Mouse (Mus musculus) erythroblast, embryonic 14.5 days (primary cell): ENCODE results near the gene Sgce. TPM values are rescaled to one million over a fixed set of nuclear protein-coding genes. Genes with fewer than 3 reads are reported as not detected.

Experiments
- H3K27me3 ChIP-seq: 2 replicates; pipeline ENCODE4 v1.6.1; 2012; ENCODE audit warnings: inconsistent platforms; ENCODE audit not compliant: control insufficient read depth
- H3K36me3 ChIP-seq: 2 replicates; pipeline ENCODE4 v1.6.1; 2012; ENCODE audit warnings: mild to moderate bottlenecking, inconsistent platforms; ENCODE audit not compliant: control insufficient read depth
- H3K4me1 ChIP-seq: 2 replicates; pipeline ENCODE4 v1.6.1; 2012; ENCODE audit warnings: inconsistent platforms; ENCODE audit not compliant: control insufficient read depth
- H3K4me3 ChIP-seq: replicated peaks from 2 replicates; pipeline ENCODE3; 2012; ENCODE audit warnings: moderate library complexity, mild to moderate bottlenecking, inconsistent platforms
- H3K9me3 ChIP-seq: 2 replicates; pipeline ENCODE4 v1.6.1; 2012; ENCODE audit warnings: low read length, inconsistent platforms, mixed read lengths; ENCODE audit not compliant: control insufficient read depth
- GATA1 ChIP-seq: IDR thresholded peaks from 2 replicates; pipeline ENCODE4 v1.6.1; 2012; ENCODE audit warnings: low read length, inconsistent platforms, mixed read lengths
- TAL1 ChIP-seq: IDR thresholded peaks from 3 replicates; pipeline ENCODE4 v1.6.1; 2012; ENCODE audit warnings: low read length, inconsistent platforms, mixed read lengths
- polyA plus RNA-seq: library from polyadenylated mRNA; stranded (reverse); fragments of >175 nt; gene quantifications from 2 replicates; pipeline ENCODE4 v1.2.3, GENCODE M21; 2012

Sgce gene
- polyA plus RNA-seq, 1 experiment: not detected

DNA sequence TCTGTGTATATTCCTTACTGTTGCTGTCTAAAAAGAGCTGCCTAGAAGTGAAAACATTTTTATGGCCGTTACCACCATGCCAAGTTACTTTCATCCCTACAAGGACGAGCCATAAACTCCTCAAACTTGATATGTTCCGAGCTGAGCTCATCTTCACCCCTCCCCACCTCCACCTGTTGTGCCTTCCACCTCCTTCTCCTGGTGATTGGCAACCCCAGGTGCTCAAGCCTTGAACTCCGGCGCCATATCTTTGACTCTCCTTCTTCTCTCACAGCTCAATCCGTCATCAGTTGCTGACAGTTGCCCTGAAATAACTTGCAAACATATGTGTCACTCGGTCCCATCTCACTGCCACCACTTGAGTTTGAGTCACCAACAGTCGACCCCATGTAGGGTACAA lies 45.4 kb downstream of the Sgce start:
- Histone ChIP-seq H3K4me3 (no peak overlapping the region), H3K9me3 (no peaks in the 10 kb centered on the region), H3K4me1 (no peaks in the 10 kb centered on the region), H3K36me3 (no peaks in the 10 kb centered on the region), H3K27me3 (no peaks in the 10 kb centered on the region)
- TF ChIP-seq GATA1: no peak

DNA sequence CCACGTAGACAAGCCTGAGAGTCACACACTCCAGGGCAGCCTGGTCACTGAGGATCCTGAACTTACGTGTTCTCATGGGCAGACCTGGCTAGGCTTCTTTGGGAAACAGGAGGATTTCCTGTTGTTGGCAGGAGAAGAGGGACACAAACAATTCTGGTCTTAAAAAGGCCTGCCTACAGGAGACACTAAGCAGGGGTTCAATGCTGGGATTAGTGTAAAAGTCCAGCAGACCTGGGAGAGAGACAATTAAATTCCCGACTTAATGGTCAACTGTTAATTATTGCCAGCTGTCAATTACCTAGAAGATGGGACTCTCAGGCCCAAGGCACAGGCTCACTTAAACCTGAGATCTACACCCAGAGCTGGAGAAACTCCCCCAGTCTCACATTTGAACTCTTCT lies 51.2 kb downstream of the Sgce start:
- no peak for TF ChIP-seq GATA1
- TF ChIP-seq TAL1: no peak
- Histone ChIP-seq H3K4me3 (no peak overlapping the region), H3K36me3 (no peaks in the 10 kb centered on the region), H3K9me3 (no peaks in the 10 kb centered on the region), H3K27me3 (no peaks in the 10 kb centered on the region), H3K4me1 (no peaks in the 10 kb centered on the region)

DNA sequence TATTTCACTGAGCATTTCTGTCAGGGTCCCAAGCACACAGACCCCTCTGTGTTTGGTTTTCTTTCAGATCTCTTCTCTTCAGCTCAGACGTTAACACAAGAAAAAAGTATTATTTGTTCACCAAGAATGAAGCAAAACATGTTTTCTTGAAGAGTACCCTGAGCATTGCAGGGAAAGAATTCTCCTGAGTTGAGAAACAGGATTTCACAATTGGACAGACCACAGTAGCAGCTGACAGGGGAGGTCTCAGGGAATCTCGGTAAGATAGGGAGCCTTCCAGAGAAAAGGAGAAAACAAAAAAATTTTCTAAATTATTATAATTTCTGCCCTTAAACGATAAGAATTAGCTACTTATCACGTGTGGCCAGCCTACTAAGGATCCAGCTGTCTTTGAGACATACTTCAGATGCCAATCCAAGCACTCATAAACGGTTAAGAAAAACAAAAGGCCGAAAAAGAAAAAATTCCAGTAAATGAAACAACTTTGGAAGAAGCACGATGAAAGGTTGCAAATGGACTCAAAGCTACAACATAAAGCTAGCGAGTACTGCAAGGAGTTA lies 52.3 kb downstream of the Sgce start:
- no peak overlapping the region for H3K4me3 ChIP-seq
- TF ChIP-seq TAL1 (no peak), GATA1 (no peak)
- no peaks in the 10 kb centered on the region for H3K36me3 ChIP-seq
- no peaks in the 10 kb centered on the region for H3K27me3 ChIP-seq
- no peaks in the 10 kb centered on the region for H3K4me1 ChIP-seq
- no peaks in the 10 kb centered on the region for H3K9me3 ChIP-seq

DNA sequence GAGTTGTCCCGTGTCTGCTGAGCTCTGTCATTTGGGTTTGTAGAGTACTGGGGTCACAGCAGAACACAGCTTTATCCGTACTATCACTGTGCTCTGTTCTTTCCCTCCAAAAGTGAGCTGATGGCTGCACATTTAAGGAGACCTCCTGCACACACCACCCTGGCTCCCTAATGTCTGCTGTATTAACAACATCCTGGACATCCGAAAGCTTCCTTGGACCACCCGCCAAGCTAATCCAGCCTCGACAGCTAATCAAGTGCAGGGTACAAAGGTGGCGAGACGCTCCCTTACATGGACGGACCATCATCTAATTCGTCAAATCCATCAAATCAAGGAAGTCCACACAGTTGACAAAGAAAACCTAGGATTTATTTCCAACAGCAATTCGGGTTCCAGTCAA lies 53.5 kb downstream of the Sgce start:
- TF ChIP-seq GATA1 (no peak), TAL1 (no peak)
- H3K36me3 ChIP-seq: no peaks in the 10 kb centered on the region
- H3K9me3 ChIP-seq: no peaks in the 10 kb centered on the region
- H3K27me3 ChIP-seq: no peaks in the 10 kb centered on the region
- no peak overlapping the region for H3K4me3 ChIP-seq
- H3K4me1 ChIP-seq: no peaks in the 10 kb centered on the region

DNA sequence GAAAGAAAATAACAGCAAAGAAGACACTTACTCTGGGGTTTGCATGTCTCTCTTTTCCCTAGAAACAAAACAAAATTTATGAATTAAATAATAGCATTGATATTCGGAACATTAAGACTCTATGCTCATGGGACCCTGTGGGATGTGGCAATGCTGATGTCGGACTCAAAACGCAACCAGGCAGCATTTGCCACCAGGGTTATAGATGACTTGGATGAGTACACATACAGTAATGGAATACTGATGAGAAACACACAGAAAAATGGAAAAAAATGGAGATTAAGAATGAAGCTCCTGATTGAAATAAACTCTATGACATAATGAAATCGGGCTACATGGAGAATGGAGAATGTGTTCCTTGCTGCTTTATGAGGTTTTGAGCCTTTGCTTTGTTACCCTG lies 56.6 kb downstream of the Sgce start:
- H3K36me3 ChIP-seq: no peaks in the 10 kb centered on the region
- H3K27me3 ChIP-seq: no peaks in the 10 kb centered on the region
- H3K4me1 ChIP-seq: no peaks in the 10 kb centered on the region
- no peak overlapping the region for H3K4me3 ChIP-seq
- no peaks in the 10 kb centered on the region for H3K9me3 ChIP-seq
- TF ChIP-seq TAL1: no peak

DNA sequence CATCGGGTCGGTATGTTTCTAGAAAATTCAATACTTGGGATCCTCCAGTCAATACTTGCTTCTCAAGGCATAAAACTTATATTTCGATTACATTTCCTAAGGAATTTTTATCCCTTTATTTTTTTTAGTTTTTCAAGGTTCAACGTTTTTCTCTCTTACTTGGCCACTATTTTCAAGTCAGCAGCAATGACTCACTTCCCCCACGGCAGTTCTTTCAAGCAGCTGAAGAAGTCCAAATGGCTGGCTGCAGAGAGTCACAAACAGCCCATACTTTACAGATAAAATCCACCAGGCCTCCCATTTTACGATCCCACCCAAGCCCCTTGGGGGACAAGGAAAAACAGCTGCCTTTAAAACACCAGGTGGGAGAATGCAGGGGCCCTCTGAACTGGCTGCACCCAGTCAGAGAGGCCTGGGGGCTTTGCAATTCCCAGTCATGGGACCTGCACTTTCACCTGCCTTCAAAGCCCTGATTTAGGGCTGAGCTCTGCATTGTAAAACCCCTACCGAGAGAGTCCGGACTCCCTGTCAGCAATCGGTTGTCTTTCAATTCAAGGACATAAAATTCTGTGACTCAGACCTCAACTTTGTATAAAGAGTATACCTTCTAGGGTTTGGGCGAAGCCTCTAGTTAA lies 62.2 kb downstream of the Sgce start:
- Histone ChIP-seq H3K27me3 (no peaks in the 10 kb centered on the region), H3K9me3 (no peaks in the 10 kb centered on the region), H3K4me1 (no peaks in the 10 kb centered on the region), H3K36me3 (no peaks in the 10 kb centered on the region), H3K4me3 (no peak overlapping the region)
- no peak for TF ChIP-seq TAL1
- TF ChIP-seq GATA1: no peak

DNA sequence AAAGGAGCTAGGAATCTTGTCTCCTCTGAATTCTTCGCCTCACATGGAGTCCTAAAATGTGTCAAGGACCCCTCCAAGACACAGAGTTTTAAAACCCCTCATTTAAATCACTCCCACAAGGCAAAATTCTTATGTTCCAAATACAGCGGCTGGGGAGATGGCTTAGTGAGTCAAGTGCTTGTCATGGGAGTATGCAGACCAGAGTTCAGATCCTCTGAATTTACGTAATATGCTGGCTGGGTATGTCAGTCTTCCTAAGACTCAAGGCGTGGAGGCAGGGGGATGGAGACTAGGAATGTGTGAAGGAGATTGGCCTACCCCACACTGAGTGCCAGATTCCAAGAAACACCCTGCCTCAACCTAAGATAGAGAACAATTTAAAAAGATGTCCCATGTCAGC lies 66.4 kb downstream of the Sgce start:
- H3K36me3 ChIP-seq: no peaks in the 10 kb centered on the region
- no peaks in the 10 kb centered on the region for H3K4me1 ChIP-seq
- H3K27me3 ChIP-seq: no peaks in the 10 kb centered on the region
- no peak overlapping the region for H3K4me3 ChIP-seq
- no peaks in the 10 kb centered on the region for H3K9me3 ChIP-seq
- TF ChIP-seq GATA1 (no peak), TAL1 (no peak)

DNA sequence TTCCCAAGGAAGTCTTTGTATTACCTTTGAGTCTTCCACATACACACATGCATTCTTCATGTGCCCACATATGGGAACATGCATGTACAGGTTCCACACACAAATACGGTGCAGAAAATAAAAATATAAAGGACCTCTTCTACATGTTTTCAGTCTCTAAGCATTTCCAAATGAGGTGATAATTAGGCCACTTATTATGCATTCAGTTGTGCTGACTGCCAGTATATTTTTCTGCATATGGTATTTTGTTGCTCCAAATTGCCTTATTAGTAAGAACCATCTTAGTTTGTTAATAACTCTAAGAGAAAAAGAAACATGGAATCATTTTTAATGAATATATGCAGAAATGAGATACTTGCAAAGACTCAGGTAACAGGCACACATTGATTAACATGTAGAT lies 67.0 kb downstream of the Sgce start:
- TF ChIP-seq GATA1 (no peak), TAL1 (no peak)
- Histone ChIP-seq H3K4me3 (no peak overlapping the region), H3K9me3 (no peaks in the 10 kb centered on the region), H3K27me3 (no peaks in the 10 kb centered on the region), H3K36me3 (no peaks in the 10 kb centered on the region), H3K4me1 (no peaks in the 10 kb centered on the region)

DNA sequence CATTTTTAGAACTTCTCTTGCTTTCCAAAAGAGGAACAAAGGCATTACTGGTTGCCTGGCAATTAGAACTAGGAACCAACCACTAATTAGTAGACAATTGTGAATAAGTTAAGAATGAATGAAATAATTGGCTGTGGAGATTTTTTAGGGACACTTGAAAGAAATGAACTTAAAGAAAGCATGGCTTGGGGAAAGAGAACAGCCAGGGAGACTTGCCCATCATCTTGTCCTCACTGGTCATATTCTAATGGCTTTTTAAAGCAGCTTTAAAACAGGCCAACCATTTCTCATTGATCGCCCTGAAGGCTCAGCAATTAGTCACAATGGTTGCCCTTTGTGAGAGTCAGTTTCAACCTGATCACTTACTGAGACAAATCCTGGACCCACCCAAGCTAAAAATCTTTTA lies 69.6 kb downstream of the Sgce start:
- H3K4me1 ChIP-seq: no peaks in the 10 kb centered on the region
- H3K9me3 ChIP-seq: no peaks in the 10 kb centered on the region
- no peaks in the 10 kb centered on the region for H3K27me3 ChIP-seq
- H3K4me3 ChIP-seq: no peak overlapping the region
- no peaks in the 10 kb centered on the region for H3K36me3 ChIP-seq
- no peak for TF ChIP-seq GATA1

DNA sequence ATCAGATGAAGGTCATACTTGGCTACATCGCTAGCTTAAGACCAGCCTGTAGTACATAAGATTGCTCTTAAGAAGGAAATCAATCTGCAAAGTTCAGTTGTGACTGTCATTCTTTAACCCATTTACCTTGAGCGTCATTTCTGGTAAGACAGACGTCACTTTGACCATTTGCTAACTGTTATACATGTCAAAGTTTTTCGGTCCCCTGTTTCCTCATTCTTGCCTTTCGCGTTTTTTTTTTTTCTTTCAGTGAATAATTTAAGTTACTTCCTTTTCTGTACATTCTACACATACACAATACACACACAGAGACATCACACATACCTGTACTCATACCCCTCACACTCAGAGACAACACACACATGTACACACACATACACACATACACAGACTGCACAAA lies 81.9 kb downstream of the Sgce start:
- Histone ChIP-seq H3K36me3 (no peaks in the 10 kb centered on the region), H3K9me3 (no peaks in the 10 kb centered on the region), H3K4me3 (no peak overlapping the region), H3K4me1 (no peaks in the 10 kb centered on the region), H3K27me3 (no peaks in the 10 kb centered on the region)
- no peak for TF ChIP-seq TAL1
- TF ChIP-seq GATA1: no peak
